In the genomic region with DNA sequence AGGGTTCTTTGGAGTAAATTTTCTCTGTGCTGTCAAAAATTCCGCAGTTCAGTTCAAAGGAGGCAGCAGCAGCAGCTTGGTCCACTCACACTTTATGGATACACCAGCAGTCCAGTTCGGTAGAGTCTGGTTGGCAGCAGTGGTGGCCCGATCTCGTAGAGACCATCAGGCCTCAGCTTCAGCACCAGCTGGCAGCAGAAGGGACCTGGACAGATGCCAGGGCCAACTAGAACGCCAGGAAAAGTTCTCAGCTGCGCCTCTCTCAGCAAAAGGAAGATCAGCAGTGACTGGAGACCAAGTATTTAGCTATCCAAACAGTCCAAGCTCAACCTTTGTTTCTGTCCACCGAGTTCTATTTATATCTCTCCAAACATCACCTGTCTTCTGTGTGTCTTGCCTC, we compare ENCODE assay signal across 12 mouse cellular contexts.
DNase-seq lines count a peak whose midpoint lies in the region; ATAC-seq and TF ChIP-seq lines count a peak whose summit lies in the region.
"Had no signal": no experiment of that assay in that cellular context is flagged by ENCODE, and none has a peak within 500 bp of the region (broad histone marks: within the 10 kb centered on the region; RNA-seq: fewer than 3 reads in every experiment).

No protein-coding gene starts in this region.

- no peaks in the 10 kb centered on the region for H3K36me3 ChIP-seq in neural tube, embryonic 15.5 days
- H3K36me3 ChIP-seq: G1E; neural tube, embryonic 13.5 days had no signal

- no peak overlapping the region for H3K27ac ChIP-seq in neural tube, embryonic 15.5 days (replicated peaks)
- H3K27ac ChIP-seq: neural tube, embryonic 13.5 days had no signal

- no peak for ATAC-seq in neural tube, embryonic 15.5 days (ENCODE audit: low FRiP score)
- ATAC-seq: intestine, embryonic 16.5 days had no signal

- peak; percentile 46 for DNase-seq in heart, postnatal 4 days
- no peak for DNase-seq in heart, postnatal 25 days (ENCODE audit: low spot score)
- peak; percentile 53 for DNase-seq in brain, embryonic 14.5 days (ENCODE audit: low read depth)
- DNase-seq in cerebellum, adult 9-11 months, result peak; percentile 43
- peak; percentile 57 to 59 for DNase-seq in layer of hippocampus, postnatal 14 days (ENCODE audit: low spot score in 2 of 2)
- DNase-seq in MN1 (ENCODE audit: low spot score), result no peak
- no peak for DNase-seq in thymus, adult 18-20 months
- DNase-seq: thymus, postnatal 4 days had no signal

- intact Hi-C loops in heart, postnatal 25 days (cut with DNase I), result no loop called here

- H3K4me1 ChIP-seq in neural tube, embryonic 15.5 days, result peaks cover 4% of the 10 kb centered on the region; the same call in 1 of the 2 replicates

- no peaks in the 10 kb centered on the region for H3K27me3 ChIP-seq in neural tube, embryonic 15.5 days (replicated peaks)
- H3K27me3 ChIP-seq: neural tube, embryonic 13.5 days had no signal

- H3K9ac ChIP-seq in neural tube, embryonic 15.5 days (replicated peaks), result no peak overlapping the region
- H3K9ac ChIP-seq: neural tube, embryonic 13.5 days had no signal

- TF ChIP-seq POLR2A in brain, embryonic 14.5 days (IDR thresholded peaks at IDR 0.05; ENCODE audit: borderline replicate concordance, extremely low read depth, insufficient read depth, insufficient read length, poor library complexity, severe bottlenecking), result no peak

- no peaks in the 10 kb centered on the region for H3K9me3 ChIP-seq in neural tube, embryonic 15.5 days (replicated peaks)
- H3K9me3 ChIP-seq: G1E; neural tube, embryonic 13.5 days had no signal

- H3K4me2 ChIP-seq in neural tube, embryonic 15.5 days, result no peak overlapping the region
- H3K4me2 ChIP-seq: neural tube, embryonic 13.5 days had no signal

- no peak overlapping the region for H3K4me3 ChIP-seq in neural tube, embryonic 15.5 days (replicated peaks)
- H3K4me3 ChIP-seq: neural tube, embryonic 13.5 days had no signal

- no peak for TF ChIP-seq CTCF in brain, embryonic 14.5 days (IDR thresholded peaks at IDR 0.05; ENCODE audit: borderline replicate concordance, extremely low read depth, insufficient read depth, insufficient read length)

- WGBS in neural tube, embryonic 15.5 days, result 79% methylated on average over 7 of the region's 7 CpGs

Comparison
In these comparisons a context has a peak if more than half of its experiments do, and no peak if none do; other contexts are left out.
1. DNase-seq: peak in heart, postnatal 4 days (single experiment), brain, embryonic 14.5 days (single experiment), cerebellum, adult 9-11 months (single experiment) and layer of hippocampus, postnatal 14 days (2 of 2); none in heart, postnatal 25 days (single experiment), MN1 (single experiment) and thymus, adult 18-20 months (0 of 2).